Mouse (Mus musculus): ENCODE data around the gene Klrb1c. TPM values are rescaled to one million over a fixed set of nuclear protein-coding genes. Genes with fewer than 3 reads are reported as not detected.
"Not testable (repeated sequence)": the region's sequence is repeated elsewhere in the genome, so short reads cannot be mapped to it uniquely, and the experiment has no call there.

Klrb1c gene
- polyA plus RNA-seq, 1 experiment: not detected

DNA sequence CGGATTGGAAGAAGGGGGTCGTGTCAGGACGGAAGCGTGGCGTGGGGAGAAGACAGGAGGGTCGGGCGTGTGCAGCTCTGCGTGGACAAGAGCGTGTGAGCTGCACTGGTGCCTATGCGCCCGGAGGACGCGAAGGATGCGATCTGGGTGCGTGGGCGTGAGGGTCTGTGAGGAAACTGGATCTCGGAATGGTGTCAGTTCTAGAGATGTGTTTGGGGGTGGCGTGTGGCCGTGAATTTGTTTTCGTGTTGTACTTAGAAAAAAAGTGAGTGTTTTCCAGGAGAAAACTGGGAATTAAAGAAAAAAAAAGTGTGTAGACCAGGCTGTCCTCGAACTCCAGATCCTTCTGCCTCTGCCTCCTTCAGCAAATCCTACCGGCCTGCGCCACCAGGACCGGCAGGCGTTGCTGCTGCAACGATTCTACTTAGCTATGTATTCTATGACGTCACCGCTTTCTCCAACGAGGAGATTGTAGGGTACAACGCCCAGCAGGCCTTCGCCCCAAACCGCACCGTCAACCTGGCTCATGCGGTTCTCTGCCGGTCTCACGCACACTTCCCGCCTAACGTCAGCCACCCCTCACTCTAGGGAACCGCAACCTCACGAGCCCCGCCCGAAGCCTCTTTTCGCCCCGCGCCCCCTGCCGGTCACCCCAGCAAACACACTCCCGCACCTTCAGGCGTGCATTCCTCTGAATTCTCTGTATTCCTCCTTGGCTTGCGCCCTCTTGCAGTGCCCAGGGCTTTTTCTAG lies 10.3 kb upstream of the Klrb1c start:
- TF ChIP-seq CTCF (IDR thresholded peaks at IDR 0.05; ENCODE audit: low read depth, low read length) (peak; percentile 41), EP300 (IDR thresholded peaks at IDR 0.05; ENCODE audit: insufficient read depth, low read depth, low read length) (0 out of 2 replicates have a peak, but pooled peaks have one; percentile 61)
- not testable (repeated sequence) for H3K36me3 ChIP-seq (ENCODE audit: control insufficient read depth, insufficient read depth, low read length, poor library complexity, severe bottlenecking); H3K9me3 ChIP-seq (replicated peaks; ENCODE audit: control insufficient read depth, insufficient read depth, low read length, poor library complexity, severe bottlenecking); H3K27me3 ChIP-seq (ENCODE audit: control insufficient read depth, insufficient read depth, low read length, poor library complexity, severe bottlenecking); H3K4me1 ChIP-seq (ENCODE audit: control insufficient read depth, insufficient read depth, low read length)
- Histone ChIP-seq H3K27ac (ENCODE audit: insufficient read depth, low read length) (peak overlapping the region; percentile 45; the same call in 1 of the 2 replicates), H3K4me3 (ENCODE audit: low read depth, low read length) (peak overlapping the region; percentile 93), H3K9ac (ENCODE audit: low read depth, poor library complexity, severe bottlenecking) (peak overlapping the region; percentile 69)

GRCm38 (mm10) chr6:128798772-128799143 lies 9.7 kb upstream of the Klrb1c start:
- H3K4me3 ChIP-seq (ENCODE audit: low read depth, low read length): peak overlapping the region; percentile 93
- H3K4me1 ChIP-seq (ENCODE audit: control insufficient read depth, insufficient read depth, low read length); H3K27me3 ChIP-seq (ENCODE audit: control insufficient read depth, insufficient read depth, low read length, poor library complexity, severe bottlenecking); H3K36me3 ChIP-seq (ENCODE audit: control insufficient read depth, insufficient read depth, low read length, poor library complexity, severe bottlenecking); H3K9me3 ChIP-seq (replicated peaks; ENCODE audit: control insufficient read depth, insufficient read depth, low read length, poor library complexity, severe bottlenecking): not testable (repeated sequence)
- H3K9ac ChIP-seq (ENCODE audit: low read depth, poor library complexity, severe bottlenecking): peak overlapping the region; percentile 69
- peak overlapping the region; percentile 45; the same call in 1 of the 2 replicates for H3K27ac ChIP-seq (ENCODE audit: insufficient read depth, low read length)

GRCm38 (mm10) chr6:128797936-128798771 lies 9.1 kb upstream of the Klrb1c start:
- no peaks in the 10 kb centered on the region for H3K9me3 ChIP-seq (replicated peaks; ENCODE audit: control insufficient read depth, insufficient read depth, low read length, poor library complexity, severe bottlenecking)
- H3K4me1 ChIP-seq (ENCODE audit: control insufficient read depth, insufficient read depth, low read length): no peaks in the 10 kb centered on the region
- no peak overlapping the region; the same call in 1 of the 2 replicates for H3K27ac ChIP-seq (ENCODE audit: insufficient read depth, low read length)
- no peaks in the 10 kb centered on the region for H3K27me3 ChIP-seq (ENCODE audit: control insufficient read depth, insufficient read depth, low read length, poor library complexity, severe bottlenecking)
- TF ChIP-seq POLR2A (IDR thresholded peaks at IDR 0.05; ENCODE audit: insufficient read depth, low read length) (no peak), EP300 (IDR thresholded peaks at IDR 0.05; ENCODE audit: insufficient read depth, low read depth, low read length) (no peak), CTCF (IDR thresholded peaks at IDR 0.05; ENCODE audit: low read depth, low read length) (no peak)
- peak overlapping the region; percentile 48 for H3K4me3 ChIP-seq (ENCODE audit: low read depth, low read length)
- peak overlapping the region; percentile 22 for H3K9ac ChIP-seq (ENCODE audit: low read depth, poor library complexity, severe bottlenecking)
- no peaks in the 10 kb centered on the region for H3K36me3 ChIP-seq (ENCODE audit: control insufficient read depth, insufficient read depth, low read length, poor library complexity, severe bottlenecking)

GRCm38 (mm10) chr6:128797185-128797905 lies 8.3 kb upstream of the Klrb1c start:
- Histone ChIP-seq H3K4me3 (ENCODE audit: low read depth, low read length) (peak overlapping the region; percentile 18; the same call in 1 of the 2 replicates), H3K9ac (ENCODE audit: low read depth, poor library complexity, severe bottlenecking) (no peak overlapping the region; the same call in 1 of the 2 replicates), H3K36me3 (ENCODE audit: control insufficient read depth, insufficient read depth, low read length, poor library complexity, severe bottlenecking) (no peaks in the 10 kb centered on the region), H3K9me3 (replicated peaks; ENCODE audit: control insufficient read depth, insufficient read depth, low read length, poor library complexity, severe bottlenecking) (no peaks in the 10 kb centered on the region), H3K4me1 (ENCODE audit: control insufficient read depth, insufficient read depth, low read length) (no peaks in the 10 kb centered on the region), H3K27ac (ENCODE audit: insufficient read depth, low read length) (no peak overlapping the region), H3K27me3 (ENCODE audit: control insufficient read depth, insufficient read depth, low read length, poor library complexity, severe bottlenecking) (no peaks in the 10 kb centered on the region)
- TF ChIP-seq CTCF (IDR thresholded peaks at IDR 0.05; ENCODE audit: low read depth, low read length): no peak
- no peak for TF ChIP-seq EP300 (IDR thresholded peaks at IDR 0.05; ENCODE audit: insufficient read depth, low read depth, low read length)
- TF ChIP-seq POLR2A (IDR thresholded peaks at IDR 0.05; ENCODE audit: insufficient read depth, low read length): no peak

DNA sequence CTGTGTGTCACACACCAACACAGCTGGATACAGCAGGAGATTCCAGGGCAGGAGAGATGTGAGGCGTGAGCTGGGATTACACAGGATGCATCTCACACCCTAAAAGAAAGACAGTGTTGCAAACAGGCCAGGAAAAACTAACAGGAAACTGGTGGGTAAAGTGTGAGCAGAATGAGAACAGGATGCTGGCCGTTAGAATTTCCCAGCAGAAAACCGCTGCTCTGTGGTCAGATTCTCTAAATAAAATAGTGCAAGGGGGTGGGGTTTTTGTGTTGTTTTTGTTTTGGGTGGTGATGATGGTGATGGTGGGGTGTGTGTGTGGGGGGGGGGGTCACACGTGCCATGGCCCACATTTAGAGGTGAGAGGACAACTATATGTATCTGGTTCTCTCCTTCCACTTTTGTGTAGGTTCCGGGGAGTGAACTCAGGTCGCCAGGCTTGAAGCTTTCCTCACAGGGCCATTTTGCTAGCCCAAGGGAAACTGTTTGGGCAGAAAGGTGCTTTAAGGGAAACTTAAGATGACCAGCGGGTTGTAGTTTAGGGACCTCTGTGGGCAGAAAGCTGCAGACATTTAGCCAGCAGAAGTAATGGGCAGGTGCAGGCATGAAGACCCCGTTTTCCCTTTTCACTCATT lies 7.4 kb upstream of the Klrb1c start:
- no peak overlapping the region for H3K4me3 ChIP-seq (ENCODE audit: low read depth, low read length)
- no peak for TF ChIP-seq EP300 (IDR thresholded peaks at IDR 0.05; ENCODE audit: insufficient read depth, low read depth, low read length)
- no peak for TF ChIP-seq CTCF (IDR thresholded peaks at IDR 0.05; ENCODE audit: low read depth, low read length)
- TF ChIP-seq POLR2A (IDR thresholded peaks at IDR 0.05; ENCODE audit: insufficient read depth, low read length): no peak
- H3K4me1 ChIP-seq (ENCODE audit: control insufficient read depth, insufficient read depth, low read length): no peaks in the 10 kb centered on the region
- no peaks in the 10 kb centered on the region for H3K27me3 ChIP-seq (ENCODE audit: control insufficient read depth, insufficient read depth, low read length, poor library complexity, severe bottlenecking)
- H3K9ac ChIP-seq (ENCODE audit: low read depth, poor library complexity, severe bottlenecking): no peak overlapping the region
- H3K27ac ChIP-seq (ENCODE audit: insufficient read depth, low read length): no peak overlapping the region
- H3K9me3 ChIP-seq (replicated peaks; ENCODE audit: control insufficient read depth, insufficient read depth, low read length, poor library complexity, severe bottlenecking): no peaks in the 10 kb centered on the region
- H3K36me3 ChIP-seq (ENCODE audit: control insufficient read depth, insufficient read depth, low read length, poor library complexity, severe bottlenecking): no peaks in the 10 kb centered on the region

All from ES-Bruce4 (cell line).